Mouse (Mus musculus) liver, adult 2 months (tissue): ENCODE measurements at regions not wholly inside any gene's neighbourhood (a gene's known extent, or its start where the extent isn't known, plus 50 kb on each side); places are given as distances from the start of the nearest gene placed in this dataset.

Source experiments
- DNase-seq: peaks from one replicate; pipeline ENCODE4 v3.0.0-alpha.2; 2011; ENCODE audit warnings: low read depth, low spot score; ENCODE audit errors: extremely low read depth
- H3K27ac ChIP-seq: fragments of 200-500 bp; replicated peaks from 2 replicates; pipeline ENCODE4 v1.5.1; 2012; ENCODE audit warnings: low read depth, mild to moderate bottlenecking, control low read depth, inconsistent platforms, low read length; ENCODE audit not compliant: insufficient read depth
- H3K27me3 ChIP-seq: fragments of 200-500 bp; 2 replicates; pipeline ENCODE4 v1.6.1; 2012; ENCODE audit warnings: mild to moderate bottlenecking, moderate library complexity, low read length, inconsistent platforms; ENCODE audit not compliant: control insufficient read depth, insufficient read depth
- H3K36me3 ChIP-seq: fragments of 200-500 bp; 2 replicates; pipeline ENCODE4 v1.6.1; 2012; ENCODE audit warnings: low read length, inconsistent platforms; ENCODE audit not compliant: control insufficient read depth, insufficient read depth
- H3K4me1 ChIP-seq: fragments of 200-500 bp; 2 replicates; pipeline ENCODE4 v1.6.1; 2011; ENCODE audit warnings: low read length; ENCODE audit not compliant: control insufficient read depth, insufficient read depth
- H3K4me3 ChIP-seq: fragments of 200-500 bp; 2 replicates; pipeline ENCODE4 v1.5.1; 2011; ENCODE audit warnings: low read depth, mild to moderate bottlenecking, control low read depth, low read length, moderate library complexity; ENCODE audit not compliant: insufficient read depth
- H3K79me2 ChIP-seq: fragments of 200-500 bp; 2 replicates; pipeline ENCODE4 v1.6.1; 2012; ENCODE audit warnings: inconsistent platforms, mild to moderate bottlenecking, low read length, moderate library complexity; ENCODE audit not compliant: control insufficient read depth, insufficient read depth
- H3K9ac ChIP-seq: fragments of 200-500 bp; 2 replicates; pipeline ENCODE4 v1.6.1; 2012; ENCODE audit warnings: low read depth, mild to moderate bottlenecking, control low read depth, inconsistent platforms, low read length
- CTCF ChIP-seq: fragments of 200-500 bp; IDR thresholded peaks from 2 replicates; pipeline ENCODE4 v1.5.1; 2011; ENCODE audit warnings: low read depth, low read length, control low read depth
- POLR2A ChIP-seq: fragments of 200-500 bp; IDR thresholded peaks from 2 replicates; pipeline ENCODE4 v1.6.1; 2011; ENCODE audit warnings: low read length, control low read depth; ENCODE audit not compliant: insufficient read depth; ENCODE audit errors: extremely low read depth
- WGBS: fragments of 180-500 bp; shearing (Covaris S2); methylation state at CpG from one replicate; pipeline ENCODE4 v1.1.7; 2018; 5-methylcytosine and 5-hydroxymethylcytosine counted together

DNA sequence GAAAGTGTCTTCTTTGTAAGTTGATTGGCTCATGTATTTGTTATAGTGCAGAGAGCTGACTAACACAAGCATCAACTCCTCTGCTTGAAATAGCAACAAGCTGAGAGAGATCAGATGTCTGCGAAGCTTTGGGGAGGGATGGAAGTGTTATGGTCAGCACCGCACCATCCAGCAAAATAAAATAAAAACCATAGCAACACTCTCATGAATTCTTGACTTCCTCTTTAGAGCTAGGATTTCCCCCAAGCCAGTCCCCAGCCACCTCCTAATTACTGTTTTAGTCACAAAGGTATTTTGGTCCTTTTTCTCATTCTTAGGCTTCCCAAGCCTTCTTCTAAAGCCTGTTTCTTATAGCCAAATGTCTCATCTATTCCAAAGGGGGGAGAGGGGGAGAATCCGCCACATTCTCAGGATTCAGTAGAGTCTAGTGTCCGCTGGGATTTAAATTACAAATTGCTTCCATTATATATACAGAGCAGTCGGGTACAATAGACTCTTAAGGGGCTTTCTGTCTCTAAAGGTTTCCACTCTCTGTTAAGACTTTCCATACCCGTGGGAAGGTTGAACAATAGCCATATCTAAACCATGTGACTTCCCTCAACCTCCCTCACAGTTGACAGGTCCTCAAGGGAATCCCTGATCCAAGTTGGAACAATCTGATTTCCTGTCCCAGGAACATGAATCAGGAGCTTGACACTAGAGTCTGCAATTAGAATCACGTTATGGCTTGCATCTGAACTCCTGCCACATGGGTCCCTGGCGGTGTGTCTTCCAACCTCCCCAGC, 386.7 kb downstream of the Rapgef2 start:
- H3K4me3 ChIP-seq = no peak overlapping the region
- H3K4me1 ChIP-seq = no peaks in the 10 kb centered on the region
- no peak overlapping the region for H3K27ac ChIP-seq
- H3K9ac ChIP-seq = no peak overlapping the region
- no peak for TF ChIP-seq POLR2A
- no peak for TF ChIP-seq CTCF
- H3K36me3 ChIP-seq = no peaks in the 10 kb centered on the region
- no peaks in the 10 kb centered on the region for H3K27me3 ChIP-seq
- no peaks in the 10 kb centered on the region for H3K79me2 ChIP-seq
- 84% methylated on average over 8 of the region's 8 CpGs for WGBS
- no peak for DNase-seq

DNA sequence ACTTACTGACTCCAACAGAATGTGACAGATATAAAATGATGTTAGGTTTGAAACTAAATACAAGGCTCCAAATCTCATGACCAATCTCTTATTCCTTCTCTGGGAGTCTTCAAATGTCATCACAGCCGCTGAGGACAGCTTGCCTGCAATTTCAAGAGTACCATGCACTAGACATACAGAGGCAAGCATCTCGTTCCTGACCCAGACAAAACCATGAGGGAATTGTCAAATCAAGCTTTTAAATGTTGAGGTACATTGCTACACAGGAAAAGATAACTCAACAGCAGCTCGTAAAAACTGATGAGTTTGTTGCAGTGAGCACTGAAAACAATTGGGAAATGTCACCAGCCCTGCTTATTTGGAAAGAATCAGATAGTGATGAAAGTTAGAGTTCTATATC, 397.0 kb downstream of the Rapgef2 start:
- 67% methylated on average over 3 of the region's 3 CpGs for WGBS
- Histone ChIP-seq H3K27ac (no peak overlapping the region), H3K4me1 (no peaks in the 10 kb centered on the region), H3K4me3 (no peak overlapping the region), H3K79me2 (no peaks in the 10 kb centered on the region), H3K9ac (no peak overlapping the region), H3K36me3 (no peaks in the 10 kb centered on the region), H3K27me3 (no peaks in the 10 kb centered on the region)
- no peak for DNase-seq
- no peak for TF ChIP-seq POLR2A
- no peak for TF ChIP-seq CTCF

DNA sequence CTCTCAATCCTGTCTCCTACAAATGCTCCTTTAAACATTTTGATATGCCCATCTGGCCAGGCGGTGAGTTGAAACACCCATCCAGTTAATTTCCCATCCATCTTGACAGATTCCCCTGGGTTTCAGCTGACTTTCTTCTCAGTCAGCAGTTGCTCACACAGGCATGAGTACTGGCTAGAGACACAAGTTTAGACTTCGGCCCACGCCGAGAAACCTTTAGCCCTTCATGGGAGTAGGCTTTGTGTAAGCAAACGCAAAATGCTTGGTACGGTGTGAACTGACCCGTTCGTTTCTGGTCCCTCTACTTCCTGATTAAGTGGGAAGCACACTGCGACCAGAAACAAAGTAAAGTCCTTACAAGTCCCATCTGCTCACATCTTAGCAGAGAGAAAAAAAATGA, 401.6 kb downstream of the Rapgef2 start:
- no peaks in the 10 kb centered on the region for H3K27me3 ChIP-seq
- no peak for DNase-seq
- H3K79me2 ChIP-seq = no peaks in the 10 kb centered on the region
- no peaks in the 10 kb centered on the region for H3K4me1 ChIP-seq
- no peak overlapping the region for H3K9ac ChIP-seq
- H3K27ac ChIP-seq = no peak overlapping the region
- H3K4me3 ChIP-seq = no peak overlapping the region
- TF ChIP-seq POLR2A (no peak), CTCF (no peak)
- no peaks in the 10 kb centered on the region for H3K36me3 ChIP-seq
- WGBS = 86% methylated on average over 9 of the region's 9 CpGs

DNA sequence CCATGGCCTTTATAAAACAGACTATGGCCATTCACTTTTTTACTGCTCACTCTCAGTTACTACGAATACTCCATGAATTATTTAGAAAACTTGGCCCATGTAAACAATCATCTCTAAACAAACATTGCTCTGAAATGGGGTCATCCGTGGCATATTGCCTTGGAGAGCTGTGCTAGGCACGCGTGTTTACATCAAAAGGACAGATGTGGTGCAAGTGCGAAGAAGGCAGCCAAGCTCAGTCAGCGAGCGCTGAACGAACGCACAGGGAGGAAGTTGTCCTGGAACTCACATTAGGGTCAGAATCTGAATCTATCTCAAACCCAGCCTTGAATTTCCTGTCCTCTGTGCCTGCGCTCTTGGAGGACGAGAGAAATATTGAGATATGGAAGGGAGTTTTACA, 402.3 kb downstream of the Rapgef2 start:
- WGBS = 77% methylated on average over 11 of the region's 11 CpGs
- no peak for TF ChIP-seq CTCF
- TF ChIP-seq POLR2A = no peak

GRCm38 (mm10) chr3:78880072-78880471, 406.2 kb downstream of the Rapgef2 start:
- Histone ChIP-seq H3K27me3 (no peaks in the 10 kb centered on the region), H3K79me2 (no peaks in the 10 kb centered on the region)

More for the DNA sequence above, 402.3 kb downstream of the Rapgef2 start:
- Histone ChIP-seq H3K36me3 (no peaks in the 10 kb centered on the region), H3K27me3 (no peaks in the 10 kb centered on the region), H3K27ac (no peak overlapping the region), H3K4me1 (no peaks in the 10 kb centered on the region), H3K4me3 (no peak overlapping the region), H3K9ac (no peak overlapping the region), H3K79me2 (no peaks in the 10 kb centered on the region)
- DNase-seq = peak; percentile 2

GRCm38 (mm10) chr3:78877323-78877722, 409.0 kb downstream of the Rapgef2 start:
- 82% methylated on average over 3 of the region's 3 CpGs for WGBS
- no peak for TF ChIP-seq CTCF
- DNase-seq = no peak

More at GRCm38 (mm10) chr3:78880072-78880471, 406.2 kb downstream of the Rapgef2 start:
- H3K4me3 ChIP-seq = no peak overlapping the region
- H3K27ac ChIP-seq = no peak overlapping the region
- 91% methylated on average over 13 of the region's 13 CpGs for WGBS
- TF ChIP-seq CTCF = no peak
- TF ChIP-seq POLR2A = no peak
- no peaks in the 10 kb centered on the region for H3K36me3 ChIP-seq
- H3K4me1 ChIP-seq = no peaks in the 10 kb centered on the region
- no peak for DNase-seq
- no peak overlapping the region for H3K9ac ChIP-seq

More at GRCm38 (mm10) chr3:78877323-78877722, 409.0 kb downstream of the Rapgef2 start:
- H3K79me2 ChIP-seq = no peaks in the 10 kb centered on the region
- H3K27me3 ChIP-seq = no peaks in the 10 kb centered on the region
- H3K27ac ChIP-seq = no peak overlapping the region
- no peak overlapping the region for H3K9ac ChIP-seq
- H3K4me1 ChIP-seq = no peaks in the 10 kb centered on the region
- no peak overlapping the region for H3K4me3 ChIP-seq
- H3K36me3 ChIP-seq = no peaks in the 10 kb centered on the region
